Mouse (Mus musculus) neural tube, embryonic 14.5 days (tissue): Measurements from ENCODE around the gene Jak1. TPM values are rescaled to one million over a fixed set of nuclear protein-coding genes. Genes with fewer than 3 reads are reported as not detected.

ENCODE experiments used
- ATAC-seq: fragments of 200-750 bp; cut with Nextera tagmentation; 2 replicates; pipeline ENCODE4 v1.8.0; 2017; ENCODE audit warnings: low read depth, mild to moderate bottlenecking, moderate TSS enrichment, moderate library complexity
- H3K27ac ChIP-seq: fragments of 300-500 bp; sonication (generic); 2 replicates; pipeline ENCODE4 v1.5.1; 2014; ENCODE audit warnings: low read depth, mild to moderate bottlenecking, control low read depth, low read length, moderate library complexity, mixed read lengths
- H3K27me3 ChIP-seq: fragments of 300-500 bp; sonication (generic); 2 replicates; pipeline ENCODE4 v1.6.1; 2014; ENCODE audit warnings: low read length; ENCODE audit not compliant: control insufficient read depth, insufficient read depth
- H3K36me3 ChIP-seq: fragments of 300-500 bp; sonication (generic); 2 replicates; pipeline ENCODE4 v1.6.1; 2014; ENCODE audit warnings: low read length, mixed read lengths; ENCODE audit not compliant: control insufficient read depth, insufficient read depth
- H3K4me1 ChIP-seq: fragments of 300-500 bp; sonication (generic); 2 replicates; pipeline ENCODE4 v1.6.1; 2014; ENCODE audit warnings: low read length; ENCODE audit not compliant: control insufficient read depth, insufficient read depth
- H3K4me2 ChIP-seq: fragments of 300-500 bp; sonication (generic); 2 replicates; pipeline ENCODE4 v1.6.1; 2014; ENCODE audit warnings: mild to moderate bottlenecking, low read depth, low read length, control low read depth
- H3K4me3 ChIP-seq: fragments of 300-500 bp; sonication (generic); 2 replicates; pipeline ENCODE4 v1.5.1; 2014; ENCODE audit warnings: low read depth, low read length, control low read depth, mixed read lengths
- H3K9ac ChIP-seq: fragments of 300-500 bp; sonication (generic); replicated peaks from 2 replicates; pipeline ENCODE4 v1.6.1; 2014; ENCODE audit warnings: low read depth, mild to moderate bottlenecking, control low read depth, low read length, mixed read lengths
- H3K9me3 ChIP-seq: fragments of 300-500 bp; sonication (generic); 2 replicates; pipeline ENCODE4 v1.6.1; 2016; ENCODE audit warnings: low read length; ENCODE audit not compliant: control insufficient read depth
- WGBS: fragments of 180-500 bp; shearing (Covaris S2); extraction: QIAGEN DNeasy Blood & Tissue Kit; methylation state at CpG from one replicate; pipeline ENCODE4 v1.1.7; 2014; 5-methylcytosine and 5-hydroxymethylcytosine counted together
- polyA plus RNA-seq: library from polyadenylated mRNA; unstranded; fragments of >200 nt; fragmentation: Nextera tagmentation; extraction: Ambion mirVana; gene quantifications from 2 replicates; pipeline ENCODE4 v1.2.1, GENCODE M21; 2014

Jak1 gene
- 113 and 119 TPM in 2 replicates for polyA plus RNA-seq

DNA sequence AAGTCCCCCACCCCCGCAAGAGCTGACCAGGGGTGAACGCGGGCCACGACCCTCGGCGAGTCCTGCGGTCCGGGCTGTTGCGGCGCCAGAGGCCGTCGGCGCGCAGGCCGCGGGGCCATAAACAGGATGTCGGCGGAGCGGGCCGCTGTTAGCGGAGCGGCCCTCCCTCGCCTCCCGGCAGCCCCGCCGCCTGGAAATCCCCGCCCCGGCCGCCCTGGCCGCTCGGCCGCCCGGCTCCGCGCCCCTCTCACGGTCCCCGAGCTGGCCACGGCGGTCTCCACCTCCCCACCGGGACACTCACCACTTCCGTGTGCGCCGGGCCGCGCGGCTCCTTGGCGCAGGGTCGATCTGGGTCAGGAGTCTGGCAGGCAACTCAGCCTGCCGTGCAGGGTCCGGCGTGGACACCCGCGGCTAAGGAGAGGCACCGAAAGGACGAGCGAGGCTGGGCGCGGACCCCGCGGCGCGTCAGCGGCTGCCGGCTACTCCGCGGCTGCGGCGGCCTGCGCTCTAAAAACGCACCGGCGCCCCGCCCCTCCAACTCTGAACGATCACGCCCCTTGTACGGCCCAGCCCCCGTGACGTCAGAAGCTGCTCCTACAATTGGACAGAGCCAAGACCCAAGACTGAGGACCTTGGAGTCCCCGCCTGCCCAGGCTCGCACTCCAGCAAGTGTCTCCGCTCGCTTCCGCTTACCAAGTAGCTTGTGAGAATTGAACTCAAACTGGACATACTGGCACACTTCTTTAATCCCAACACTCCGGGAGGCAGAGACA is at the start of gene Jak1:
Gene Jak1, minus strand, starts transcription at position 542 of the 773 bp plus-strand sequence.
- Histone ChIP-seq H3K4me2 (peak within 1 kb of the TSS; percentile 84), H3K27ac (peak within 1 kb of the TSS; percentile 75), H3K4me1 (no peaks in the 10 kb centered on the region), H3K27me3 (no peaks in the 10 kb centered on the region; the same call in 1 of the 2 replicates), H3K4me3 (peak within 1 kb of the TSS; percentile 100), H3K9ac (peak within 1 kb of the TSS; percentile 89), H3K9me3 (no peaks in the 10 kb centered on the region), H3K36me3 (no peaks in the 10 kb centered on the region)
- peak; percentile 99 for ATAC-seq
- under 1% methylated on average over 71 of the region's 84 CpGs for WGBS

DNA sequence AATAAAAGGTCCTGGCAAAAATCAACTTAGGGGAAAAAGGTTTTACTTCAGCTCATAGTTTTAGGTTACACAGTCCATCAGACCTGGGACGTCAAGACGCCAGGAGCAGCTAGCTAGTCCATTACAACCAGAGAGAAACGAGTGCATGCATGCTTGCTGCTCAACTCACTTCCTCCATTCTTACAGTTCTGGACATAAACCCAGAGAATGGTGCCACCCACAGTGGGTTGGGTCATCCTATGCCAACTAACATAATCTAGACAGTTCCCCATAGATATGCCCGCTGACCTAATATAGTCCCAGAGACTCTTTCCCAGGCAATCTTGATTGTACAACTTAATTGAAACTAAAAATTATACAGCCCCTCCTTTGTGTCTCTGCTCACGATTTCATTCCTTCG is 47.0 kb upstream of the Jak1 start:
- Histone ChIP-seq H3K9ac (no peak overlapping the region), H3K36me3 (no peaks in the 10 kb centered on the region), H3K4me3 (no peak overlapping the region), H3K4me2 (no peak overlapping the region), H3K27ac (no peak overlapping the region), H3K27me3 (no peaks in the 10 kb centered on the region), H3K9me3 (no peaks in the 10 kb centered on the region), H3K4me1 (no peaks in the 10 kb centered on the region)
- 82% methylated on average over 6 of the region's 6 CpGs for WGBS
- ATAC-seq: no peak

- no peak for ATAC-seq
- peaks cover 7% of the 10 kb centered on the region; the same call in 1 of the 2 replicates for H3K4me1 ChIP-seq
- H3K4me3 ChIP-seq: no peak overlapping the region
- H3K36me3 ChIP-seq: no peaks in the 10 kb centered on the region
- H3K4me2 ChIP-seq: no peak overlapping the region
- peaks cover 2% of the 10 kb centered on the region; the same call in 1 of the 2 replicates for H3K27me3 ChIP-seq
- H3K9me3 ChIP-seq: no peaks in the 10 kb centered on the region
- no peak overlapping the region for H3K27ac ChIP-seq
- no peak overlapping the region for H3K9ac ChIP-seq
- 92% methylated on average over 4 of the region's 4 CpGs for WGBS
These were observed 43.1 kb upstream of the Jak1 start for GRCm38 (mm10) chr4:101308166-101308565.

DNA sequence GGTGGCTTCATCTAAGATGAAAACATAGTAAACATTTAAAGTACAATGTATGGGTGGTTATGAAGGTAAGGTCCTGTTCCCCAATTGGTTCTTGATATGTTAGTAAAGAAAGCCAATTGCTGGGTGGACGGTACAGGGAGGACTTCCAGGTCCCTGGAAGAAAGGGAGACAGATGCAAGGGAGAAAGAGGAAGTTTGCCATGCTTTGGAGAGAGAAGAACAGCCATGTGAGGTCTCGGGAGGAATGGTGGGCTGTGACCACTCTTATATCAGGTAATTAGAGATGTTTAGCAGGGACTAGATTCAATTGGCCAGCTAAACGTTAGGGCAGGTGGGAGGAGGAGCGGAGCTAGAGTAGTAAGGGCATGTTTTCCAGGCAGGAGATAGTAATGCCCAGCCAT is 42.2 kb upstream of the Jak1 start:
- H3K9me3 ChIP-seq: no peaks in the 10 kb centered on the region
- H3K27me3 ChIP-seq: peaks cover 2% of the 10 kb centered on the region; the same call in 1 of the 2 replicates
- no peak for ATAC-seq
- H3K9ac ChIP-seq: no peak overlapping the region
- no peak overlapping the region for H3K4me3 ChIP-seq
- peaks cover 7% of the 10 kb centered on the region; the same call in 1 of the 2 replicates for H3K4me1 ChIP-seq
- H3K4me2 ChIP-seq: no peak overlapping the region
- H3K36me3 ChIP-seq: no peaks in the 10 kb centered on the region
- no peak overlapping the region for H3K27ac ChIP-seq
- WGBS: 67% methylated on average over 4 of the region's 4 CpGs

GRCm38 (mm10) chr4:101306132-101306915 is 41.2 kb upstream of the Jak1 start:
- no peak overlapping the region for H3K4me3 ChIP-seq
- no peaks in the 10 kb centered on the region for H3K9me3 ChIP-seq
- peaks cover 2% of the 10 kb centered on the region; the same call in 1 of the 2 replicates for H3K27me3 ChIP-seq
- no peak overlapping the region for H3K4me2 ChIP-seq
- H3K36me3 ChIP-seq: no peaks in the 10 kb centered on the region
- H3K27ac ChIP-seq: no peak overlapping the region
- no peak overlapping the region for H3K9ac ChIP-seq
- peak; percentile 84; the same call in 1 of the 2 replicates for ATAC-seq
- 10% methylated on average over 8 of the region's 8 CpGs for WGBS
- H3K4me1 ChIP-seq: peaks cover 7% of the 10 kb centered on the region; the same call in 1 of the 2 replicates

DNA sequence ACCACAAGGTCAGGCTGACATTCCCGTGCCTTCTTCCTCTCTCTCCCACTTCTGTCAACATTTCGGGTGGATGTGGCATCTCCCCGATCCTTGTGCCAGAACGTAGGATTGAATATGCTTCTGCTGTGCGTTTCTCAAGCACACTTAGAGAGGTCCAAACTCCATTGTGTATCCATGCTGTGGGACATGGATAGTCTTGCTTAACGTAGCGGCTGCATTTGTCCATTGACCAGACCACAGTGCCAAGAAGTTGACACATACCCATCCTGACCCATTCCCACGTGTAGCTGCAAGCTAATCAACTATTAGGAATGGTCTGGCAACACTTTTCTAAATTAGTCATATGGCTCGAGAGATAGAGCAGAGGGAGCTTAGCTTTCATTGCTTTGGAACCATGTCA is 40.0 kb upstream of the Jak1 start:
- Histone ChIP-seq H3K9me3 (no peaks in the 10 kb centered on the region), H3K27ac (no peak overlapping the region), H3K4me3 (no peak overlapping the region), H3K36me3 (no peaks in the 10 kb centered on the region), H3K9ac (no peak overlapping the region), H3K4me1 (peaks cover 7% of the 10 kb centered on the region; the same call in 1 of the 2 replicates), H3K4me2 (no peak overlapping the region), H3K27me3 (peaks cover 2% of the 10 kb centered on the region; the same call in 1 of the 2 replicates)
- 89% methylated on average over 9 of the region's 9 CpGs for WGBS
- ATAC-seq: no peak

DNA sequence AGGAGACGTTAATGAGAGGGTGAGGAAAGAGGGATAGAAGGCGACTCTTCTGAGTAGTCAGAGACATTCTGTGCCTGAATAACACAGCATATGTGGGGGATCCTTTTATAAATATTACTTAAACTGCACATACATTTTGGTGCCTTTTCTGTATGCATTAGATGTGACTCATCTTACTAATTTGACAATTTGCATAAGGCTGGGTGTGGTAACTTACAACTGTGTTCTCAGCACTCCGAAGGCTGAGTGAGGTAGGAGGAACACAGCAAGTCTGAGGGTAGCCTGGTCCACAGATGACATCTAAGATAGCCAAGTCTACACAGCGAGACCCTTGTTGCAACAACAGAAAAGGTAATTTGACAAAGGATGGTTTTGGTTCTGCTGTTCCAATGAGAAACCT is 39.0 kb upstream of the Jak1 start:
- 89% methylated on average over 4 of the region's 4 CpGs for WGBS
- no peak overlapping the region for H3K4me3 ChIP-seq

GRCm38 (mm10) chr4:101300392-101300910 is 35.4 kb upstream of the Jak1 start:
- Histone ChIP-seq H3K4me3 (no peak overlapping the region), H3K27me3 (peaks cover 2% of the 10 kb centered on the region; the same call in 1 of the 2 replicates), H3K4me1 (no peaks in the 10 kb centered on the region), H3K9me3 (no peaks in the 10 kb centered on the region), H3K36me3 (no peaks in the 10 kb centered on the region), H3K4me2 (no peak overlapping the region), H3K9ac (no peak overlapping the region), H3K27ac (no peak overlapping the region)
- WGBS: 69% methylated on average over 4 of the region's 4 CpGs
- no peak for ATAC-seq

More for the DNA sequence above, 39.0 kb upstream of the Jak1 start:
- Histone ChIP-seq H3K27me3 (peaks cover 2% of the 10 kb centered on the region; the same call in 1 of the 2 replicates), H3K4me2 (no peak overlapping the region), H3K36me3 (no peaks in the 10 kb centered on the region), H3K27ac (no peak overlapping the region), H3K9me3 (no peaks in the 10 kb centered on the region), H3K9ac (no peak overlapping the region), H3K4me1 (peaks cover 7% of the 10 kb centered on the region; the same call in 1 of the 2 replicates)
- ATAC-seq: no peak
